In genomic region chr3:95995802-95996428, GRCm38 (mm10) we compare ENCODE assay signal across 8 mouse cellular contexts. TPM values are rescaled to one million over a fixed set of nuclear protein-coding genes. Genes with fewer than 3 reads are reported as not detected.
A peak's percentile ranks its signal among the peaks of the same experiment; 100 is the strongest.
DNase-seq lines count a peak whose midpoint lies in the region; ATAC-seq and TF ChIP-seq lines count a peak whose summit lies in the region.

Plekho1 (minus strand) TSS chr3:95996001.

- H3K27ac ChIP-seq in forebrain, embryonic 13.5 days: peak within 1 kb of the TSS; percentile 99
- H3K27ac ChIP-seq in lung, embryonic 16.5 days (ENCODE audit: low read length): peak within 1 kb of the TSS; percentile 93

- under 1% methylated on average over 54 of the region's 84 CpGs for WGBS in forebrain, embryonic 13.5 days
- under 1% methylated on average over 72 of the region's 84 CpGs for WGBS in large intestine, adult 2 months
- under 1% methylated on average over 30 of the region's 84 CpGs for WGBS in lung, embryonic 16.5 days

- peak; percentile 68 for DNase-seq in brain, adult 2 months (ENCODE audit: low read depth, low spot score)
- peak; percentile 77 to 88 for DNase-seq in heart, postnatal 14 days
- DNase-seq in large intestine, adult 2 months (ENCODE audit: low read depth, low spot score): no peak
- DNase-seq in ovary, postnatal 10 days (ENCODE audit: low spot score): peak; percentile 24
- DNase-seq in urinary bladder, postnatal 14 days (ENCODE audit: low spot score): peak; percentile 58

- peaks cover 60% of the 10 kb centered on the region for H3K4me1 ChIP-seq in E14TG2a.4 (replicated peaks; ENCODE audit: low read depth, low read length)
- H3K4me1 ChIP-seq in forebrain, embryonic 13.5 days: peaks cover 51% of the 10 kb centered on the region
- H3K4me1 ChIP-seq in lung, embryonic 16.5 days (replicated peaks; ENCODE audit: control insufficient read depth, insufficient read depth, low read length): peaks cover 25% of the 10 kb centered on the region

- peak within 1 kb of the TSS; percentile 84 for H3K4me3 ChIP-seq in E14TG2a.4 (replicated peaks; ENCODE audit: low read length)
- H3K4me3 ChIP-seq in forebrain, embryonic 13.5 days: peak within 1 kb of the TSS; percentile 85
- H3K4me3 ChIP-seq in lung, embryonic 16.5 days (ENCODE audit: low read length): peak within 1 kb of the TSS; percentile 73

- H3K4me2 ChIP-seq in forebrain, embryonic 13.5 days: peak within 1 kb of the TSS; percentile 97
- peak within 1 kb of the TSS; percentile 81 for H3K4me2 ChIP-seq in lung, embryonic 16.5 days (ENCODE audit: low read depth, low read length)

- intact Hi-C loops in heart, postnatal 14 days (cut with DNase I): loop anchor here (2.0 kb wide), 1 partner anchor 29 kb away; no protein-coding TSS in a partner anchor

- H3K36me3 ChIP-seq in E14TG2a.4 (ENCODE audit: insufficient read depth, low read length): no peaks in the 10 kb centered on the region
- H3K36me3 ChIP-seq in forebrain, embryonic 13.5 days (ENCODE audit: poor library complexity, severe bottlenecking): peaks cover 26% of the 10 kb centered on the region
- H3K36me3 ChIP-seq in lung, embryonic 16.5 days (ENCODE audit: control insufficient read depth, insufficient read depth, low read length): no peaks in the 10 kb centered on the region; the same call in 1 of the 2 replicates

- peak within 1 kb of the TSS; percentile 99 for H3K9ac ChIP-seq in forebrain, embryonic 13.5 days
- H3K9ac ChIP-seq in lung, embryonic 16.5 days (ENCODE audit: low read length): peak within 1 kb of the TSS; percentile 86

- peaks cover 77% of the 10 kb centered on the region for H3K27me3 ChIP-seq in E14TG2a.4 (ENCODE audit: insufficient read depth, low read length)
- no peaks in the 10 kb centered on the region for H3K27me3 ChIP-seq in forebrain, embryonic 13.5 days
- H3K27me3 ChIP-seq in lung, embryonic 16.5 days (ENCODE audit: control insufficient read depth, insufficient read depth, low read depth, low read length): no peaks in the 10 kb centered on the region; the same call in 1 of the 2 replicates

- ATAC-seq in forebrain, embryonic 13.5 days: peak; percentile 76
- ATAC-seq in lung, embryonic 16.5 days (ENCODE audit: low read depth): peak; percentile 68

- H3K9me3 ChIP-seq in E14TG2a.4 (ENCODE audit: low read length): no peaks in the 10 kb centered on the region
- no peaks in the 10 kb centered on the region for H3K9me3 ChIP-seq in forebrain, embryonic 13.5 days (replicated peaks)
- H3K9me3 ChIP-seq in lung, embryonic 16.5 days (ENCODE audit: control insufficient read depth, low read length): no peaks in the 10 kb centered on the region

- no peak for TF ChIP-seq CTCF in E14TG2a.4 (conservative IDR thresholded peaks at IDR 0.05; ENCODE audit: low read length)

RNA-seq across cellular contexts. Expression of gene Plekho1, which starts in this region (rescaled TPM):
- polyA plus RNA-seq in forebrain, embryonic 13.5 days (2015; fragmentation: Nextera tagmentation; extraction: Ambion mirVana): 80.4 and 85.1 TPM in 2 replicates
- 10 to 100 TPM; 92.3 to 93.0 TPM for total RNA-seq in heart, postnatal 14 days (2021)
- polyA plus RNA-seq in large intestine, adult 2 months (2012; rRNA removed): 49.7 and 54.9 TPM in 2 replicates
- 24.0 and 25.3 TPM in 2 replicates for polyA plus RNA-seq in lung, embryonic 16.5 days (2015; fragmentation: Nextera tagmentation; extraction: Ambion mirVana)
